Mouse (Mus musculus): Measurements from ENCODE around the gene Ngf. TPM values are rescaled to one million over a fixed set of nuclear protein-coding genes. Genes with fewer than 3 reads are reported as not detected.

The Ngf gene
- total and polyA plus RNA-seq, 3 experiments = not detected

DNA sequence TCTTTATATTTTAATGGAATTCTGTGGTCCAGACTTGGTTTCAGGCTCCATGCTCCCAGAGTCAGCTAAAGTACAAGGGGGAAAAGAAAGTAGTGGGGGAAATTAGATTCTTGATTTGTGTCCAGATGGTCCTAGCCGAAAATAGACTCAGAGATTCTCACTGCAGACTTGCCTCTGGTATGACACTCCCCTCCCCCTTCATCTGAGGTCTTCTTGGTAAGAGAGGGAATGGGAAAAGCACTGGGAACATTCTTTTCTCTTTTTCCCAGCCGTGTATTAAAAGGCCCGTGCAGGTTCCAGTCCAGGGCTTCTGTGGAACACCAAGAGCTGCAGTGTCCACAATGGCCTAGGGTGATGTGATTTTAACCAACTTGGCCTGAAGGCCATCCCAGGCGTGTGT is 23.0 kb upstream of the Ngf start:
- TF ChIP-seq SMC3 (IDR thresholded peaks at IDR 0.05; ENCODE audit: low read depth, low read length) = no peak
- no peak for TF ChIP-seq CHD1 (IDR thresholded peaks at IDR 0.05; ENCODE audit: low read depth, low read length)
- TF ChIP-seq MYC (IDR thresholded peaks at IDR 0.05; ENCODE audit: low read depth, low read length) = no peak
- dilution Hi-C loops (cut with MboI; ENCODE audit: extremely low pct_ligation_motif_present, extremely low pct_unique_long_range_greater_than_20kb, low sequenced_read_pairs) = no loop called here
- H3K79me2 ChIP-seq (replicated peaks; ENCODE audit: control insufficient read depth, extremely low read depth, insufficient read depth, poor library complexity, severe bottlenecking) = no peaks in the 10 kb centered on the region

GRCm38 (mm10) chr3:102454566-102454965 is 15.2 kb upstream of the Ngf start:
- Histone ChIP-seq H3K27ac (ENCODE audit: insufficient read depth, low read depth) (no peak overlapping the region), H3K79me2 (replicated peaks; ENCODE audit: control insufficient read depth, extremely low read depth, insufficient read depth, poor library complexity, severe bottlenecking) (no peaks in the 10 kb centered on the region), H3K4me2 (ENCODE audit: insufficient read depth, low read depth, poor library complexity, severe bottlenecking) (no peak overlapping the region), H3K9me3 (replicated peaks; ENCODE audit: low read length) (no peaks in the 10 kb centered on the region), H3K4me1 (ENCODE audit: control insufficient read depth in 1 of 2, insufficient read depth in 2 of 2) (no peaks in the 10 kb centered on the region), H3K36me3 (replicated peaks in 1 of 2; ENCODE audit: control insufficient read depth in 1 of 2, insufficient read depth in 1 of 2, low read length in 1 of 2) (no peaks in the 10 kb centered on the region), H3K27me3 (replicated peaks) (no peaks in the 10 kb centered on the region), H3K9ac (ENCODE audit: insufficient read depth, low read depth) (no peak overlapping the region), H3K4me3 (replicated peaks in 1 of 3; ENCODE audit: low read depth in 2 of 3, low read length in 2 of 3, poor library complexity in 1 of 3) (no peak overlapping the region)
- dilution Hi-C loops (cut with MboI; ENCODE audit: extremely low pct_ligation_motif_present, extremely low pct_unique_long_range_greater_than_20kb, low sequenced_read_pairs) (no loop called here), in situ Hi-C loops (cut with MboI; ENCODE audit: low pct_ligation_motif_present, low pct_unique_long_range_greater_than_20kb, low sequenced_read_pairs) (no loop called here)
- DNase-seq (ENCODE audit: extremely low read depth) = no peak
- TF ChIP-seq CTCF (conservative IDR thresholded peaks at IDR 0.05 in 1 of 2, IDR thresholded peaks at IDR 0.05 in 1 of 2; ENCODE audit: low read depth in 2 of 2, low read length in 2 of 2) (no peak), USF2 (conservative IDR thresholded peaks at IDR 0.05; ENCODE audit: low read depth, low read length) (no peak), EP300 (IDR thresholded peaks at IDR 0.05; ENCODE audit: low read length) (no peak), KAT2A (IDR thresholded peaks at IDR 0.05; ENCODE audit: insufficient replicate concordance, low read length) (no peak), CHD2 (IDR thresholded peaks at IDR 0.05; ENCODE audit: low read length) (no peak), NRF1 (IDR thresholded peaks at IDR 0.05; ENCODE audit: low read depth, low read length) (no peak), MAZ (IDR thresholded peaks at IDR 0.05; ENCODE audit: low read depth, low read length) (no peak), RAD21 (IDR thresholded peaks at IDR 0.05; ENCODE audit: low read depth, low read length) (no peak), TBP (conservative IDR thresholded peaks at IDR 0.05; ENCODE audit: low read depth, low read length) (no peak), CHD1 (IDR thresholded peaks at IDR 0.05; ENCODE audit: low read depth, low read length) (no peak), ELF1 (IDR thresholded peaks at IDR 0.05; ENCODE audit: low read depth, low read length) (no peak)

More for the DNA sequence above, 23.0 kb upstream of the Ngf start:
- in situ Hi-C loops (cut with MboI; ENCODE audit: low pct_ligation_motif_present, low pct_unique_long_range_greater_than_20kb, low sequenced_read_pairs) = no loop called here
- no peak overlapping the region for H3K4me2 ChIP-seq (ENCODE audit: insufficient read depth, low read depth, poor library complexity, severe bottlenecking)
- H3K36me3 ChIP-seq (replicated peaks in 1 of 2; ENCODE audit: control insufficient read depth in 1 of 2, insufficient read depth in 1 of 2, low read length in 1 of 2) = no peaks in the 10 kb centered on the region
- H3K9ac ChIP-seq (ENCODE audit: insufficient read depth, low read depth) = no peak overlapping the region
- DNase-seq (ENCODE audit: extremely low read depth) = no peak
- H3K27ac ChIP-seq (ENCODE audit: insufficient read depth, low read depth) = no peak overlapping the region
- H3K27me3 ChIP-seq (replicated peaks) = no peaks in the 10 kb centered on the region
- no peaks in the 10 kb centered on the region for H3K4me1 ChIP-seq (ENCODE audit: control insufficient read depth in 1 of 2, insufficient read depth in 2 of 2)
- H3K4me3 ChIP-seq (replicated peaks in 1 of 3; ENCODE audit: low read depth in 2 of 3, low read length in 2 of 3, poor library complexity in 1 of 3) = no peak overlapping the region
- no peaks in the 10 kb centered on the region for H3K9me3 ChIP-seq (replicated peaks; ENCODE audit: low read length)

GRCm38 (mm10) chr3:102460528-102460927 is 9.2 kb upstream of the Ngf start:
- no peak overlapping the region for H3K9ac ChIP-seq (ENCODE audit: insufficient read depth, low read depth)
- in situ Hi-C loops (cut with MboI; ENCODE audit: low pct_ligation_motif_present, low pct_unique_long_range_greater_than_20kb, low sequenced_read_pairs) (no loop called here), dilution Hi-C loops (cut with MboI; ENCODE audit: extremely low pct_ligation_motif_present, extremely low pct_unique_long_range_greater_than_20kb, low sequenced_read_pairs) (no loop called here)
- no peak overlapping the region for H3K4me3 ChIP-seq (replicated peaks in 1 of 3; ENCODE audit: low read depth in 2 of 3, low read length in 2 of 3, poor library complexity in 1 of 3)
- no peaks in the 10 kb centered on the region for H3K4me1 ChIP-seq (ENCODE audit: control insufficient read depth in 1 of 2, insufficient read depth in 2 of 2)
- DNase-seq (ENCODE audit: extremely low read depth) = no peak
- no peak for TF ChIP-seq POLR2AphosphoS2 (IDR thresholded peaks at IDR 0.05; ENCODE audit: low read depth, low read length)
- no peak for TF ChIP-seq MAZ (IDR thresholded peaks at IDR 0.05; ENCODE audit: low read depth, low read length)
- no peak for TF ChIP-seq POLR2A (IDR thresholded peaks at IDR 0.05; ENCODE audit: low read depth, low read length)
- no peak for TF ChIP-seq IRF4 (IDR thresholded peaks at IDR 0.05; ENCODE audit: low read depth, low read length)
- no peak for TF ChIP-seq EP300 (IDR thresholded peaks at IDR 0.05; ENCODE audit: low read length)
- TF ChIP-seq MAFK (IDR thresholded peaks at IDR 0.05; ENCODE audit: insufficient replicate concordance, low read length) = no peak
- TF ChIP-seq CHD2 (IDR thresholded peaks at IDR 0.05; ENCODE audit: low read length) = no peak
- TF ChIP-seq ETS1 (conservative IDR thresholded peaks at IDR 0.05; ENCODE audit: low read depth, low read length) = no peak
- no peaks in the 10 kb centered on the region for H3K9me3 ChIP-seq (replicated peaks; ENCODE audit: low read length)
- no peak overlapping the region for H3K4me2 ChIP-seq (ENCODE audit: insufficient read depth, low read depth, poor library complexity, severe bottlenecking)
- H3K27me3 ChIP-seq (replicated peaks) = no peaks in the 10 kb centered on the region
- no peaks in the 10 kb centered on the region for H3K36me3 ChIP-seq (replicated peaks in 1 of 2; ENCODE audit: control insufficient read depth in 1 of 2, insufficient read depth in 1 of 2, low read length in 1 of 2)
- H3K27ac ChIP-seq (ENCODE audit: insufficient read depth, low read depth) = no peak overlapping the region
- no peaks in the 10 kb centered on the region for H3K79me2 ChIP-seq (replicated peaks; ENCODE audit: control insufficient read depth, extremely low read depth, insufficient read depth, poor library complexity, severe bottlenecking)
